Mouse (Mus musculus): ENCODE results near the gene Gabpb1. TPM values are rescaled to one million over a fixed set of nuclear protein-coding genes. Genes with fewer than 3 reads are reported as not detected.

The Gabpb1 gene
- polyA plus RNA-seq, 1 experiment from 2014 or later: 70.3 TPM

DNA sequence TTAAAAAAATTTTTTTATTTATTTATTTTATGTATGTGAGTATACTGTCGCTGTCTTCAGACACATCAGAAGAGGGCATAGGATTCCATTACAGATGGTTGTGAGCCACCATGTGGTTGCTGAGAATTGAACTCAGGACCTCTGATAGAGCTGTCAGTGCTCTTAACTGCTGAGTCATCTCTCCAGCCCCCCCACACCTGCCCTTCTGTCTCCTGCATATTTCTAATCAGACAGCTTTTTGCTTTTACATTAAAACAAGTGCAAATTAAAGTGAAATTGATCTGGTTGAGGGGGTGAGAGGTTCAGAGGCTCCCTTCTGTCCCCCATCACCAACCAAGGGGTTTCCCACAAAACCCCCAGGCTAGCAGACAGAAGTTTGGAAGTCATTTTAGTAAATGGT lies 96.9 kb downstream of the Gabpb1 start:
- H3K9ac ChIP-seq: no peak overlapping the region
- H3K36me3 ChIP-seq (ENCODE audit: poor library complexity, severe bottlenecking): no peaks in the 10 kb centered on the region
- H3K27me3 ChIP-seq: no peaks in the 10 kb centered on the region
- 100% methylated on average over 1 of the region's 1 CpGs for WGBS
- H3K9me3 ChIP-seq (replicated peaks): no peaks in the 10 kb centered on the region
- no peak overlapping the region for H3K27ac ChIP-seq
- no peak for ATAC-seq
- no peak overlapping the region for H3K4me3 ChIP-seq
- no peaks in the 10 kb centered on the region for H3K4me1 ChIP-seq
- H3K4me2 ChIP-seq: no peak overlapping the region

Other genes starting within 250 kb of the Gabpb1 start
- gene Atp8b4, start 175.7 kb downstream of the Gabpb1 start, polyA plus RNA-seq (2015; fragmentation: Nextera tagmentation; extraction: Ambion mirVana): 0.09 TPM in 1 of 2 replicates, not detected in the other
- 2.8 and 4.0 TPM in 2 replicates for gene Slc27a2, start 123.9 kb downstream of the Gabpb1 start, polyA plus RNA-seq (2015; fragmentation: Nextera tagmentation; extraction: Ambion mirVana)
- gene Hdc, start 57.0 kb downstream of the Gabpb1 start, polyA plus RNA-seq (2015; fragmentation: Nextera tagmentation; extraction: Ambion mirVana): 1.0 and 1.2 TPM in 2 replicates
- gene Usp8, start 31.0 kb upstream of the Gabpb1 start, polyA plus RNA-seq (2015; fragmentation: Nextera tagmentation; extraction: Ambion mirVana): 28.9 and 30.8 TPM in 2 replicates
- gene Usp50, start 107.1 kb upstream of the Gabpb1 start, polyA plus RNA-seq (2015; fragmentation: Nextera tagmentation; extraction: Ambion mirVana): 2.2 and 3.3 TPM in 2 replicates
- gene Trpm7, start 199.9 kb upstream of the Gabpb1 start, polyA plus RNA-seq (2015; fragmentation: Nextera tagmentation; extraction: Ambion mirVana): 41.3 and 46.3 TPM in 2 replicates

Data from forebrain, embryonic 13.5 days (tissue).